Comparison of ENCODE assay signal across 7 mouse cellular contexts in genomic region chr9:63603849-63604248, GRCm38 (mm10). TPM values are rescaled to one million over a fixed set of nuclear protein-coding genes. Genes with fewer than 3 reads are reported as not detected.
DNase-seq lines count a peak whose midpoint lies in the region; ATAC-seq lines count a peak whose summit lies in the region.

No protein-coding gene starts in this region.

- peaks cover 22% of the 10 kb centered on the region for H3K36me3 ChIP-seq in megakaryocyte, embryonic 14.5 days (replicated peaks; ENCODE audit: low read length)
- H3K36me3 ChIP-seq in intestine, embryonic 16.5 days (ENCODE audit: control insufficient read depth, insufficient read depth, low read length) = no peaks in the 10 kb centered on the region

- peak; percentile 30 to 61 for DNase-seq in cerebellum, postnatal 25 days
- peak; percentile 45 to 58 for DNase-seq in thymus, postnatal 36 days
- DNase-seq in gastrocnemius, postnatal 4 days (ENCODE audit: low spot score in 2 of 2) = no peak

- H3K9ac ChIP-seq in intestine, embryonic 16.5 days (ENCODE audit: low read depth, low read length) = no peak overlapping the region

- WGBS in intestine, embryonic 16.5 days = 48% methylated on average over 6 of the region's 6 CpGs

- H3K4me1 ChIP-seq in megakaryocyte, embryonic 14.5 days = peaks cover 61% of the 10 kb centered on the region
- peaks cover 11% of the 10 kb centered on the region for H3K4me1 ChIP-seq in intestine, embryonic 16.5 days (ENCODE audit: control insufficient read depth, insufficient read depth, low read length)

- ATAC-seq in megakaryocyte, adult 5-6 weeks (ENCODE audit: poor library complexity, severe bottlenecking) = no peak
- ATAC-seq in intestine, embryonic 16.5 days = peak; percentile 43; the same call in 1 of the 2 replicates
- peak; percentile 46 for ATAC-seq in megakaryocyte progenitor cell, adult 5-6 weeks (replicated peaks; ENCODE audit: poor library complexity)

- peak overlapping the region; percentile 97 for H3K4me3 ChIP-seq in megakaryocyte, embryonic 14.5 days (replicated peaks)
- no peak overlapping the region for H3K4me3 ChIP-seq in intestine, embryonic 16.5 days (ENCODE audit: low read length)

- H3K27me3 ChIP-seq in megakaryocyte, embryonic 14.5 days (replicated peaks) = no peaks in the 10 kb centered on the region
- H3K27me3 ChIP-seq in intestine, embryonic 16.5 days (replicated peaks; ENCODE audit: control insufficient read depth, insufficient read depth, low read length) = no peaks in the 10 kb centered on the region

- H3K9me3 ChIP-seq in megakaryocyte, embryonic 14.5 days = no peaks in the 10 kb centered on the region
- no peaks in the 10 kb centered on the region for H3K9me3 ChIP-seq in intestine, embryonic 16.5 days (ENCODE audit: control insufficient read depth, low read length)

- peak overlapping the region; percentile 54 for H3K4me2 ChIP-seq in intestine, embryonic 16.5 days (ENCODE audit: low read depth, low read length)

- no peak overlapping the region for H3K27ac ChIP-seq in intestine, embryonic 16.5 days (ENCODE audit: low read length)

RNA-seq across cellular contexts. Expression of gene Aagab, which starts 1.4 kb away (rescaled TPM):
- 1.3 and 4.4 TPM in 2 replicates for polyA plus RNA-seq in megakaryocyte, embryonic 14.5 days (2012; ENCODE audit: insufficient read depth, low replicate concordance)
- total RNA-seq in megakaryocyte, adult 5-6 weeks (2015) = 12.5 and 13.3 TPM in 2 replicates
- 24.5 and 25.6 TPM in 2 replicates for total RNA-seq in megakaryocyte, adult 5-6 weeks (2017)
- 27.8 and 28.1 TPM in 2 replicates for polyA plus RNA-seq in intestine, embryonic 16.5 days (2015; fragmentation: Nextera tagmentation; extraction: Ambion mirVana)
- total RNA-seq in megakaryocyte progenitor cell, adult 5-6 weeks (2015) = 16.0 and 18.0 TPM in 2 replicates
- 30.9 and 34.6 TPM in 2 replicates for total RNA-seq in megakaryocyte progenitor cell, adult 5-6 weeks (2017)
- 10 to 100 TPM; 10.8 to 13.4 TPM for total RNA-seq in gastrocnemius, postnatal 4 days (2021)

RNA-seq across cellular contexts. Expression of gene Iqch, which starts 1.6 kb away (rescaled TPM):
- polyA plus RNA-seq in megakaryocyte, embryonic 14.5 days (2012; ENCODE audit: insufficient read depth, low replicate concordance) = not detected in 2 replicates
- not detected in 2 replicates for total RNA-seq in megakaryocyte, adult 5-6 weeks (2015)
- not detected in 2 replicates for total RNA-seq in megakaryocyte, adult 5-6 weeks (2017)
- polyA plus RNA-seq in intestine, embryonic 16.5 days (2015; fragmentation: Nextera tagmentation; extraction: Ambion mirVana) = 0.06 TPM in 1 of 2 replicates, not detected in the other
- total RNA-seq in megakaryocyte progenitor cell, adult 5-6 weeks (2015) = not detected in 2 replicates
- not detected in 2 replicates for total RNA-seq in megakaryocyte progenitor cell, adult 5-6 weeks (2017)
- not detected for total RNA-seq in gastrocnemius, postnatal 4 days (2021)

Comparison
In these comparisons a context has a peak if more than half of its experiments do, and no peak if none do; other contexts are left out.
1. DNase-seq: peak in cerebellum, postnatal 25 days (2 of 2) and thymus, postnatal 36 days (2 of 2); none in gastrocnemius, postnatal 4 days (0 of 2).